Mouse (Mus musculus) heart, adult 8-10 months (tissue): ENCODE results near the gene Gm45062. TPM values are rescaled to one million over a fixed set of nuclear protein-coding genes. Genes with fewer than 3 reads are reported as not detected.
"Not testable (repeated sequence)": the region's sequence is repeated elsewhere in the genome, so short reads cannot be mapped to it uniquely, and the experiment has no call there.

Source experiments
- DNase-seq: peaks from one replicate; pipeline ENCODE4 v3.0.0; 2022; ENCODE audit warnings: low spot score
- total RNA-seq, 4 experiments: library from RNA; stranded (reverse); gene quantifications; 2 replicates each; pipeline ENCODE4 v1.2.4; 2022

The Gm45062 gene
- total RNA-seq, 4 experiments from 2014 or later: 0.41 TPM; not detected in 3

DNA sequence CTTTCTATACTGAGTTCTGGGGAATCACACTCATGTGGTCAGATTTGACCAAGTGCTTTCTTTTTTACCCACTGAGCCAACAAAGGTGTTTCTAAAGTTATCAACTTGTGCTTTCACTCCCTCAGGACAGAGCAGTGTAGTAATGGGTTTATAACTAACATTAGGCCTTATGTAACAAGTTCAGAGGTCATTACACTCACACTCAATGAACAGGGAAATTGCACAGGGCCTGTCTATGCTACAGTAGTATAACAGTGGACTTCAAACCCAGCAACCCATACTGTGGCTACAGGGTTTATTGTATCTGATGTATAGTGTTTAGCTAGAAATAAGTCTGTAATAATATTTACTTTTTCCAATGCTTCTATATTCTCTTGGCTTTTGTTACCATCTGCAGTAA lies 247.4 kb downstream of the Gm45062 start:
- DNase-seq: no peak

DNA sequence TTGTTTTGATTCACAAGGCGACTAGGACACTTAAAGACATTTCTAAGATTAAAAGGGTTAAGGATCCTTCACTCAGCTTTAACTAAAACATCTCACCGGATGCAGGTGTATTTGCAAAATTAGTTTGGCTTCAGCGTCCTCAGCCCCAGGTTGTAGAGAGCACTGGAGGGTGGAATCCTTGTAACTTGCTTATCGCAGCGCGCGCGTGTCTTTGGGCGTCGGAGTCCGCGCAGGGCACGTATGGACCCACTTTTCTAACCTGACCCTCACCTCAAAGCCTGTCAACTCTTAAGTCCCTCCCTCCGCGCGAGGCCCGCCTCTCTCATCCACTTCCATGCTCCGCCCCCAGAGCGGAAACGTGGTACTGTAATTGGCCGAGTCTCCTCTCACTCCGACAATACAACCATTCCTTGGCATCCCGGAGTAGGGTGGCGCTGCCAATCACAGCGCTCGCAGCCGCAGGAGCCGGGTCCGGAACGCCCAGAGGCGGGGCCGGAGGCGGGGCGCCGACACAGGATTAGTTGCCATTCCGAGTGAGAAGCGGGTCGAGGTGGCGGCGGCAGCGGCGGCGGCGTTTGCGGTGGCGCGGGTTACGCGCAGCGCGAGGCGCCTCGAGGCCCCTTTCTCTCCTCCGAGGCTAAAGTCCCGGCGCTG lies 249.8 kb downstream of the Gm45062 start:
- DNase-seq: peak; percentile 99

DNA sequence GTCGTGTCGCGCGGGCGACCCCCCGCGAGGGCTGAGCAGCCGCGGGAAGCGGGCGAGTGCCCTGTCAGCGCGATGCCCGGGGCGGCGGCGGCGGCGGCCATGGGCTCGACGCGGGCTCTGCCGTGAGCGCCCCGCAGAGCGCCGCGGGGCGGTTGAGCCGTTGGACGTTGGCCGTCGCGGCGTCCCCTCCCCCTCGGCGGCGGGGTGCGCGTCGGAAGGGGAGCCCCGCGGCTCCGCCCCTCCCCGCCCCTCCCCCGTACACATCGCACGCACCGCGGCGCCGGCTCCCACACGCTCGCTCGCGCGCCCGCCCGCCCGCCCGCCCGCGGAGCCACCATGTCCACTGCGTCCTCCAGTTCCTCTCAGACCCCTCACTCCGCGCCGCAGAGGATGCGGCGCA lies 250.3 kb downstream of the Gm45062 start, which contains the start of gene Glcci1:
Gene Glcci1 (plus strand): TSS at position 50 of the 400 bp plus-strand sequence.
- DNase-seq: peak; percentile 28

DNA sequence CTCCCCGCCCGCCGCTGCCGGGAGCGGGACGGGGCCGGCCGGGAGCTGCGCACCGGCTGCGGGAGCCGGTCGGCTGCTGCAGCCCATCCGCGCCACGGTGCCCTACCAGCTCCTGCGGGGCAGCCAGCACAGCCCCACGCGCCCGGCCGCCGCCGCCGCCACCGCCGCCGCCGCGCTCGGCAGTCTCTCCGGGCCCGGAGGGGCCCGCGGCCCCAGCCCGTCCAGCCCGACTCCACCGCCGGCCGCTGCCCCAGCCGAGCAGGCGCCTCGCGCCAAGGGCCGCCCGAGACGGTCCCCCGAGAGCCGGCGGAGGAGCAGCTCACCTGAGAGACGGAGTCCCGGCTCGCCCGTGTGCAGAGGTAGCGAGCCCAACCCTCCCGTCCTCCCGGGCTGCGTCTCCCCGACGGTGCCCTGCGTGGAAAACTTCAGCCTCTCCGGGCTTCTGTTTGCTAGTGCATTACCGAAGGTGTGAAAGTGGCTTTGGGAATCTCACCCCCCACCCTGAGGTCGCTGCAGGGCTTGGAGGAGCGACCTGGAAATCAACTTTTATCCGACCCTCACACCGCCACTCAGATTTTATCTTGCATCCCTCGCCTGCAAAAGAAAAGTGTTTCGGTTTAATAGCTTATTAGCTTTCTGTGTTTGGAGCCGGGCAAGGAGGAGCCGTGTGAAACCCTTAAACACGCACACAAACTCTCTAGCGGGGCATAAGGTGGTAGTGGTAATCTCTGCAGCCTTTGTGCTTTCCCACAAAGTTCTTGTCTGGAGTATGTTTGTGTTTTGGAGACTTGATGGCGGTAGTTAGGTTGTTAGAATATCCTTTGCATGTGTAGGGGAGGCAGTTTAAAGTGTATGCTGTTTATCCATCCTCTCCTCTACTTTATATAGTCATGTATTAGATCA lies 251.0 kb downstream of the Gm45062 start:
- peak; percentile 17 for DNase-seq

DNA sequence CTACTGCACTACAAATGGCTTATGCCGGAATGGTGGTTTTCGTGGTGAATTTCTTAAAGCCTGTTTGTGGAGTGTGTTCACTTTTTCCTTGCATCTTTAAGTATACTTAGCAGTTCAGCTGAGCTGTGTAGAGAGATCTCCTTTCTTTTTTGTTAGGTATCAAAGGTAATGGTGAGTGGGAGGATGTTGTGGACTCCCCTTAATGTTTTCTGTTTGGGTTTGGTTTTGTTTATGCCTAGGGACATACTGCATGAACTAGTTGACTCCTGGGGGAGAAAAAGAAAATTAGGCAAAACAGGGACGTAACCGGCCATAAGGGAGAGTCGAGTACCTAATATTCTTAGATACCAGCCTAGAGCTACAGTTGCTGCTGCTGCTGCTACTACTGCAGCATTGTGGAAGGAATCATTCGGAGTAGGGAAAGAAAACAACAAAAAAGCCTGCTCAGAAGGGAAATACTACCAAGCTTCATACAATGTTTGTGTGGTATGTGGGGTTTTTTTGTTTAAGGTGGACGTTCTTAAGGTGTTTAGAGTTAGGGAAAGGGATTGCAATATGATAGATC lies 251.7 kb downstream of the Gm45062 start:
- DNase-seq: no peak

DNA sequence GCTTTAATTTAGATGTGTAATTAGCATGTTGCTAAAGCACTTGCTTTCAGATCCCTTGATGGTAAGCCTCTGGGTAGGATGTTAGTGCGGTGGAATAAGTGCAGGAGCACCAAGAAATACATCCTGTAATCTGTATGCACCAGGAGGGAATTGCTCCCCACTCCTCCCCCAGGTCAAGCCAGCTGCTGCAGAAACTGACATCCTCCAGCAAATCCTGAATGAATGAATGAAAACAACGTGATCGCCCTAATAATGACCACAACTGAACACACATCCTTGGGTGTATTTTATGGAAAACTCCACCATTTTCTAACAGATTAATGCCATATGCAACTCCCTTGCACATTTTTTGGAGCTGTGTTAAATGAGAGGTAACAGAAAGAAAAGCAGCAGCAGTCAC lies 252.2 kb downstream of the Gm45062 start:
- DNase-seq: no peak

DNA sequence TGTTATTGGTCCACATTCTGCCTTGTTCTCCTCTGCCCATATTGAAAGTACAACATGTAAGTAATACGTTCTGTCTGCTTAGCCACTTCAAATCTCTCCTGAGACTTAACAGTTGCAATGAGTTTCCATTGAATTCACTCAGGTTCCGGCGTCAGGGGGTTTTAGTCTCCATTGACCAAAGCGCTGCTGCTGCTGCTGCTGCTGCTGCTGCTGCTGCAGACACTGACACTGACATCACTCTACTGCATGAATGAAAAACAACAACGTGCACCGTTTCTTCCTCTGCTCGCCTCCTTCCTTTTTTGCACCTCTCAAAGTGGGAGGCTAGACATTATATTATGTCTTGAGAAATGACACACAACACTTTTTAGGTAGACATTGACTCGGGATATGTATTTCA lies 253.2 kb downstream of the Gm45062 start:
- no peak for DNase-seq

DNA sequence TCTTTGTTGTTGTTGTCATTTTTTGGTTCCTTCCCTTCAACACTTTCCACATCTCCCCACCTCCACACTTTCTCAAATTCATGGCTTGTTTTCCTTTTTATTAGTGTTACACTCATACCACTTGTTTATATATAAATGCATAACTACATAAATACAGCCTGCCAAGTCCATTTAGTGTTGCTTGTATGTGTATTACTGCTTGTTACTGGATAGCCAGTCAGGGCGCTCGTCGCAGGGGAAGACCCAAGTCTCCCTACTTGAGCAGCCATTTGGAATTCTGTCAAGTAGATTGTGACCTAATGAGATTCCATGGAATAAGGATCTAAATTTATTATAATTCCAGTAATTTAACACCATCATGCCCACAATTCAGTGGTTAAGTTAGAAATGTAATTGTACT lies 260.4 kb downstream of the Gm45062 start:
- DNase-seq: no peak

DNA sequence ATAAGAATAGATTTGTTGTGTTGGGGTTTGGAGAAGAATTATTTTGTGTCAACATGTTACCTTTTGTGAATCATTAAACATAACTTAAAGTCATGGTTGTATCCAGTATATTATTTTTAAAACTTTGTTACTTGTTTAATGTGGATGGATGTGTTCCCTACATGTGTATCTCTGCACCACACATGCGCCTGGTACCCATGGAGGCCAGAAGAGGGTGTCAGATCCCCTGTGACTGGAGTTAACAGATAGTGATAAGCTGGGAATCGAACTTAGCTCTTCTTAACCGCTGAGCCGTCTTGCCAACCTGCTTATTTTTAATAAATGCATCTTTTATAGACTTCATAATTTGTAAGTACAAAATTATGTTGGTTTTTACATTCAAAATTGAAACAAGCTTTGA lies 262.0 kb downstream of the Gm45062 start:
- DNase-seq: no peak

DNA sequence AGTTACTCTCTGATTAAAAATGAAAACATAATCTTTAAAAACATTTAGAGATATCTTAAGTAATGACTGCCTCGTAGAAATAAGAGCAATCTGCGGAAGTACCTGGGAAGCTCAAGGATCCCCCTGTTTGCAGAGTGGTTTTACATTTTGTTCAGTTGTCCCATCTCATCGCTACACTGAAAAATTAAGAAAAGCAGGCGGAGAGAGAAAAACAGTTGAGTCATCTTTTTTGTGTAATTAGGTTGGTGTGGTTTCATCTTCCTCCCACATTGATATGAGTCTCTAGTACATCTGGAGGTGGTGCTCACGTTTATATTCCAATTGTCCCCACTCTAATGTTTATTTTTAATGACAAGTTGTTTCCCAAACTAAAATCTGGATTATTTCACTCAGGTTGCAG lies 265.5 kb downstream of the Gm45062 start:
- DNase-seq: no peak

DNA sequence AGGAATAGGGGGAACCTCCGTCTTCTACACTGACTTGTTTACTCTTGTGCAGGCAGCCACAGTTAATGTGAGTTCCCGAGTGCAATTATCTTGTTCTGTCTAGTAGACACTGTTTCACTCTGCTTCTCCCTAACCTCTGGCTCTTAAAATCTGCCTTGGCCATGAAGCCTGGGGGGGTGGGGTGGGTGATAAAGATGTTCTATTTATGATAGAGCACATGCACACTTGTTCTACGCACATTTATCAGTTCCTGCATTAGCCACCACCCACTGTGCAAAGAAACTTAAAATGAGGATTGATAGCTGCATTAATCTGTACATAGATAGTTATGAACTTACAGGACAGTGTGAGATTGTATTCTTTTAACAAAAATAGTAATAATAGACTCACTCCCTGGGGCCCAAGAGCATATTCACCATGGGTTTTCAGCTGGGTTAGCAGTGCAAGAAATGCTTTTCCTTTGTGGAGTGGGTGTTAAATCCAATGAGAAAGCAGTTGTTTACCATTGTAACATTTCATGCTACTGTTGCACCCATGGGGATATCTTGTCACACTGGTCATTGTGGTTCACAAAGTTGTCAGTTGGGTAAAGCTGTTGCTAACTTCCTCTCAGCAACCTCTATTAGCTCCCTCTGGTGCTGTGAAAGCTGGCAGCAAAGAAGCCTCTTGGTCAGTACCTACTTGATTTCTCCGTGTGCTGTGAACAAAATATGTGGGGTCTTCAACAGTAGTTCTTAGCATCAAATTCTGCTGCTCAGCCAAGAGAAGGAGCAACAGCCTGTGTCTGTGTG lies 272.0 kb downstream of the Gm45062 start:
- DNase-seq: no peak

DNA sequence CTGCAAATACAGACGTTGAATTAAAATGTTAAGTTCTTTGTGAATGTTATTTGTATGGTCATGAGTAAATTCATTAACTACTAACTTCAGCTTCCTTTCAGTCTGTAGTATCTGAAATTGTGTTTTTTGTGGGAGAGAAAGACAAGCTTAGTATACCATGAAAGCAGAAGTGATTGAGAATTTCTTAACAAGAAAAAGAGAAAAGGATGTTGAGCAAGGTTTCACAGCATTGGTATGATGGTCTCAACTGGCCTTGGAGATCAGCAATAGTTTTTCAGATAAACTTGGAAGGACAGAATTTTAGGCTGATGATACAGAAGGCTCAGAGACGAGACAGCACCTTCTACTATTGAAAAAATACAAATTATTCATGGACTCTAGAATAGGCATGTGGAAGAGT lies 277.7 kb downstream of the Gm45062 start:
- DNase-seq: no peak

DNA sequence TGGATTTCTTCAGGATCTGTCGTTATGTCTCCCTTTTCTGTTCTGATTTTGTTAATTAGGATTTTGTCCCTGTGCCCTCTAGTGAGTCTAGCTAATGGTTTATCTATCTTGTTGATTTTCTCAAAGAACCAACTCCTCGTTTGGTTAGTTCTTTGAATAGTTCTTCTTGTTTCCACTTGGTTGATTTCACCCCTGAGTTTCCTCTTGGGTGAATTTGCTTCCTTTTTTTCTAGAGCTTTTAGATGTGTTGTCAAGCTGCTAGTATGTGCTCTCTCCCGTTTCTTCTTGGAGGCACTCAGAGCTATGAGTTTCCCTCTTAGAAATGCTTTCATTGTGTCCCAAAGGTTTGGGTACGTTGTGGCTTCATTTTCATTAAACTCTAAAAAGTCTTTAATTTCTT lies 282.3 kb downstream of the Gm45062 start:
- not testable (repeated sequence) for DNase-seq

DNA sequence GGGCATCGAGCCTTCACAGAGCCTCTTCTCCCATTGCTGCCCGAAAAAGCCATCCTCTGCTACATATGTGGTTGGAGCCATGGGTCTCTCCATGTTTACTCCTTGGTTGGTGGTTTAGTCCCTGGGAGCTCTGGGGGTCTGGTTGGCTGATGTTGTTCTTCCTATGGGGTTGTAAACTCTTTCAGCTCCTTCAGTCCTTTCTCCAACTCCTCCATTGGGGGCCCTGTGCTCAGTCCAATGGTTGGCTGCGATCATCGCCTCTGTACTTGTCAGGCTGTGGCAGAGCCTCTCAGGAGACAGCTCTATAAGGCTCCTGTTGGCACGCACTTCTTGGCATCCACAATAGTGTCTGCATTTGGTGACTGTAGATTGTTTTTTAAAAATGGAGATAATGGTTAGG lies 285.6 kb downstream of the Gm45062 start:
- no peak for DNase-seq

DNA sequence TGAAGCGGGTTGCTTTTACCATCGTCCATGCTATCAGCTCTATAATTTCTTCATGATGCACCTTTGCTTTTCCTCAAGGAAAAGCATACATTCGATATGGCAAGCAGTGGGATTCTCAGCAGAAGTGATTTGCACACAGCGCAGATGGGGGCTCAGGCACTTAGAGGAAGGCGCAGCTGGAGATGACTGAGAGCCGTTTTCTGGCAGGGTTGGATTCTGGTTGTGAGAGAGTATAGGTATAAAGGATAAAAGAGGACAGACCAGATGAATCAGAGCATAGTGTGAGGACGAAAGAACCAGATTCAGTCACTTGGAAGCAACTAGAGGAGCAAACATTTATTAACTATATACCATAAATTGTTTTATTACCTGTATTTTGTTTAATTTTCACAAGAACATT lies 286.5 kb downstream of the Gm45062 start:
- no peak for DNase-seq

DNA sequence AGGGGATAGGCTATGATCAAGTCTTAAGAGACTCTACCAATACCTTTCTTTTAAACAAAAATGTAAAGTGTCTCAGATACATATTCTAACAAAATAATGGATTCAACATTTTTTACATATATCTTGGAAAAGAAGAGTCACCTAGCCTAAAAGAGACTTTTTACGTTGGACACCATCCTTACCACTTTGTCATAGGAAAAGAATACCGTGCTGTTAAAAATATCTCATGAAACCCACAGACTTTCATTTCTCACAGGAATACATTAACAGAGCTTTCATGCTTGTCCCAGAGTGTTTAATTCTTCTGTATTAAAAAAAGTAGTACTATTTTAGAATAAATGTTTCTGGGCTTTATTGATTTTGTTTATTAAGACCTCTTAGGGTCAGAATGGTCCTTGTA lies 291.9 kb downstream of the Gm45062 start:
- DNase-seq: no peak

DNA sequence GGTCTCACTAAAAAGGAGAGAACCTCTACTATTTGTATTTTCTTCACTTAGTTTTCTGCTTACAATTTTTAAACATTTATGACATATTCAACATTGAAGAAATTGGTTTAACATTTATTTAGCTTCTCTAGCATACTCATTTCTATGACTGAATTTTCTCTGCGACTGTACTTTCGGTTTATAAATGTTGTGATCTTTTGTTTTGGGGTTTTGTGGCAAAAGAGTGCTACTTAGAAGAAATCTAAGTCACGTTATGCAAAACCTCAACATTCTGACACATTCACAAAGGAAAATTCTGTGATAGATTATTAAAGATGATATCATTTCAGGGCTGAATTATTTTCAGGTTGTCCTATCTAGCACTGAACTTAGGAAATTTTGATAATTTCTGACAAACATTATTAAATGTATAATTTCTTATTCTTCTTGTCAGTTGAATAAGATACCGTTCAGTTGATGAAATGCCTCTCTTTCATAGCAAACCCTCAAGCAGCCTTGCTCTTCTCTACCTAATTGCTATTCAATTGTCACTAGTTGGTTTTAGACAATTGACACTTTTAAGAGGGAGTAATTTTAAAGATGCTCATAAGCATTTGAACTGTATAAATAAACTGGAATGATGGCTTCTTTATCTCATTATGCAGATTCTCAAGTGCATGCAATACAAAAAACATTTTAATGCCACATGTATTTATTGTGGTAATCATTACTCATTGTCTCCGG lies 297.8 kb downstream of the Gm45062 start:
- DNase-seq: no peak

DNA sequence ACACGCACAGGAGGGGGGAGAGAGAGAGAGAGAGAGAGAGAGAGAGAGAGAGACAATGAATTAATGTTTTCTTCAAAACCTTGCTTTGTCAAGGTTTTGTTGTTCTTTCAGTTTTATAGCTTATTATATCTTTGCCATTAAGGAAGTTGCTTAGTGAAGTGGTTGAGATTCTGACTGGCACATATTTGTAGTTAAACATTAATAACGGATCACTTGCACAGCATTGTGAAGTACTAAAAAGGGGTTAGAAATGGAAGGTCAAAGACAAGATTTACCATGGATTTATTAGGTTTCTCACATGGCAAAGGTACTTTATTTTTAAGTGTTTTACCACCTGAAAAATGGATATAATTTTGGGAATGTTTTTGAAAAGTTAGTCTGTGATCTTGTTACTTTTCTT lies 301.4 kb downstream of the Gm45062 start:
- DNase-seq: no peak

DNA sequence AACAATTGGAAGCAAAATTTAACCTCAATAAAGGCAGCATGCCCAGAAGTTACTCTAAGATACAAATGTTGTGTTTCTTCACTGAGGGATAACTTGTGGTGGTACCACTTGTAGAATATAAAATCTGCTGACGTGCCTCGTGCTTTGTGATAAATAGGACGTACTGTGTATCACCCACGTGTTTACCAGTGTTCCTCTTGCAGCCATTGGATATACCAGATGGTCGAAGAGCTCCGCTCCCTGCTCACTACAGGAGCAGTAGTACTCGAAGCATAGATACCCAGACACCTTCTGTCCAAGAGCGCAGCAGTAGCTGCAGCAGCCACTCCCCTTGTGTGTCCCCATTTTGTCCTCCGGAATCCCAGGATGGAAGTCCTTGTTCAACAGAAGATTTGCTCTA lies 323.1 kb downstream of the Gm45062 start:
- DNase-seq: no peak

DNA sequence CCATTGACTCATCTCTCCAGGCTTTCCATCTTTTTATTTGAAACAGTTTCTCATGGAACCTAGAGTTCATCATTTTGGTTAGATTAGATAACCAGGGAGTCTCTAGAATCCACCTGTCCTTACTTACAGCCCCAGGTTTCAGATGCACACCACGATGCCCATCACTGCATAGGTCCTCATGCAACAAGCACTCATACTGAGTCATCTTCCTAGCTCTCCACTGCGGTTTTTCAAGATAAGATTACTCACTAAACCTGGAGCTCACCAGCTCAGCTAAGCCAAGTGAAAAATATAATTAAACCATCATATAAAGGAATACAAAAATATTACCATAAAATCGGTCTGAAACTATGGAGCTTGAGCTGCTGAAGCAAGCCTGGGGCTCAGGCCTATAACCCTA lies 324.6 kb downstream of the Gm45062 start:
- DNase-seq: no peak

DNA sequence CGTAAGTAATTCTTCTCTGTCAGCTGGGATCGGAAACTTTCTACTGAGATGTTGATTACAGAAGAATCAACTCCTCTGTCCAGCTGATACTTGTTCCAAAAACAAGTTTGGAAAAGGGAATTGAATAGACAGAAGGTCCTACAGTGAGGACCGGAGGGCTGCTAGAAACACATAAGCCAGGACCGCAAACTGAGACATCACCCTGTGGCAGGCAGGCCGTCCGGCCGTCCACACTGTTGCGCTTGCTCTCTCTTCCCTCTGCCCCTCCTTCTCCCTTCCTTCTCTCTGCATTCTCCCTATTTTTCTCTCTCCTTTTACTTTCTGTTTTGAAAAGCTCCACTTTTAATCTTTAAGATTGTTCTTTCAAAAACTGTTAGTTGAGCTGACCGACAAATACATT lies 332.4 kb downstream of the Gm45062 start:
- peak; percentile 7 for DNase-seq
